Mouse (Mus musculus): ENCODE results near the gene 1700017D01Rik.

GRCm38 (mm10) chr19:11050286-11050685, 80.4 kb downstream of the 1700017D01Rik start:
- TF ChIP-seq CTCF (IDR thresholded peaks at IDR 0.05; ENCODE audit: low read depth, low read length) (no peak), GATA1 (IDR thresholded peaks at IDR 0.05; ENCODE audit: borderline replicate concordance, low read length) (no peak)
